Mouse (Mus musculus): ENCODE data around the gene Rab5b.
A peak's percentile ranks its signal among the peaks of the same experiment; 100 is the strongest.
"Not testable (repeated sequence)": the region's sequence is repeated elsewhere in the genome, so short reads cannot be mapped to it uniquely, and the experiment has no call there.

The Rab5b gene

DNA sequence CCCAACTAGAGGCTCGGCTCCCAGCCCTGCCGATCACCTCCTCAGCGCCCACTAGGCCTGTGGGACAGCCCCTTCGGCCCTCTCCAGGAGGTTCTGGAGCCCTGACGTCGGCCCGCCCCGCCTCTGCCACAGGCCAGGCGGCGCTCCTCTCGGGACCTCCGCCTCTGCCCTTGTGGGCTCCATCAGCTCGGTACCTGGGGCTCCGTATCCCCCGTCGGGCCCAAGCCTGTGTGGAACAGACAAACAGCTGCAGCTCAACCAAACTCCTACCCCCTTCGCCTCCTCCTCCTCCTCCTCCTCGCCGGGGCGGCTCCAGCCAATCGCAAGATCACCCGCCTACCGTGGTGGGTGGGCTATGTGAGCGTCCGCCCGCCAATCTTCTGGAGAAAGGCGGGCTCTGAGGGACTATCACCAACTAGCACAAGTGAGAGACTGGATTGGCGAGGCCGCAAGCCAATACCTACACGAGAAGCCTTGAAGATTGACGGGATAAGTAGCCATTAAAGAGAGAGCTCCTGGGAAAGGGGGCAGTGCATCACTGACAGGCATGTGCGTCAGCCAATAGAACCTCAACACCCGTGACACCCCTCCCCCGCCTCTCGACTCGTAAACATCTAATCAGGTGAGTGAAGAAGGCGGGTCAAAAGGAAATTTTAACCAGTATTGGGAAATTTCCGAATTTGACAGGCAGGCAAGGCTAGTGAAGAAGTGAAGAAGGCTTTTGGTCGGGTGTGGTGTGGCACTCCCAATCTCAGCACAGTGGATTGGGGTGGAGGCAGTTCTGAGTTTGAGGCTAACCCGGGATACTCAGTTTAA is at the start of gene Rab5b:
Gene Rab5b (minus strand): TSS at position 273 of the 816 bp plus-strand sequence.
- DNase-seq (ENCODE audit: low spot score in 2 of 2), result peak; percentile 96 to 98

DNA sequence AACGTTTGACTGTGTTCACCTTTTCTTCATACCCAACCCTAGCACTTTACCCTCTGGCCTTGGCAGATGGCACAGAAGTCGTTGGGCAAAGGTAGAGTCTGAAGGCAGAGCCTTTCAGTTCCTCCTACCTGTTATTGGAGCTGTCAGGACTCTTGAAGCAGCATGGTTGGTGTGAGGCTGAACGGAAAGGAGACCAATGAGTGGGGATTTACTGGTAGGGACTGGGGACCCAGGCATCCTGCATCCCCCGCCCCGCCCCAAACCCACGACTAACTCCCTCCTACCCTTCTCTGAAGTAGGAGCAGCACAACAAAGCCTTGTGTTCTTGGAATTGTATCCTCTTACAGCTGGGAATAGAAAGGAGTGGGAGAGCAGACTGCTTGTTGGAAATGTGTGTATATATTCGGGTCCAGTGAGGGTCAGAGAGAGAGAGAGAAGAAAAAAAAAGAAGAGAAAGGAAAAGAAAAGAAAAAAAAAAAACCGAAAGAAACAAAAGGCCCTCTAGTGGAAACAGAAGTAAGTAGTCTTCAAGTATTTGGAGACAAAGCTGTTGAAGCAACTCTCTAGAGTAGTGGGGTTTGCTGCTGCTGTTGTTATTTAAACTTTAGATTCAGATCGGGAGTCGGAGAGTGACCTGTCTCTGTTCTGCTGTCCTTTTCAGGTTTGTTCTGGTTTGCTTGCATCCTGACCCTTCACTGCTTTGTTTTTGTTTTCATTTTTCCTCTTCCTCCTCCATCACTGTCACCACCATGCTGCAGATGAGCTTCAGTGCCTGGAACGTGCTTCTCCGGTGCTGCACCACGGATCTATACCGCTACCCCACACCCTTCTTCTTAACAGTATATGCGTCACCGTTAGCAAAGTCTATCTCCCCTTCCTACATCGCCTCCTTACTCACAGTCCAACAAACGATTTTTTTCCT is 48.9 kb upstream of the Rab5b start, which contains the start of gene Dgka:
Gene Dgka (minus strand): TSS at position 176 of the 922 bp plus-strand sequence.
- DNase-seq (ENCODE audit: low spot score in 2 of 2), result no peak

DNA sequence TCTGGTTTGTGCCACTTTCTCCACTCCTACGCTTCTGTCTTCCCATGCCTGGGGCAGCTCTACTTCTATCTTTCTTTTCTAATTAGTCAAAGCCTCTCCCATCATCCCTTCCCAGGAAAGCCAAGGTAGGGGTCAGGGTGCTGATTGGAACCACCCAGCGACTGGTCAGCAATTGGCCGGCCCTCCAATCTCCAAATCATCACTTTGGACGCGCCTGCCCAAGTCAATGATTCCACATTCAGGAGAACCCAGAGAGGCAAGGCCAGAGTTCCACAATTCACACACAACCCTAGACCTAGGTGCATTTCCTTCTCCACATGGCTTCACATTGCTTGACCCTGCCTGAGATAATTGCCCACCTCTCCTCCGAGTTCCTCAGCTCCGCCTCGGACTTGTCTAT is 48.1 kb upstream of the Rab5b start:
- no peak for DNase-seq (ENCODE audit: low spot score in 2 of 2)

DNA sequence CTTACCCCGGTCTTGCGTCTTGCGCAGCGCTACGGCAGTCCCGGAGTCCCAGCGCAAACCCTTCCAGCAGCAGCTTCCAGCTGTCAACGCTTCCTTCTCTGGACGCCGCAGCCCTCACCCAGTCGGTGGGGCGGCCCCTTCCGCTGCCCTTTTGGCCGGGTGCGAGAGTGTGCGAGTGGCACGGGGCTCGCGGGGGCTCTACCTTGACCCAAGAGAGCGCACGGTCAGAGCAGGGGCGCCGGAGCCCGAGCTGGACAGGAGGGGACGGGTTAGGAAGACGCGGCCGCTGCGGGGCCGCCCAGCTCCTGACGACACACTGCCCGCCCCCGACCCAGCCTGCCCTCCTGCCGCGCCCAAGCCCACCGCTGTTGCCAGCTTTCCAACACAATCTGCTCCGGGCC is 47.7 kb upstream of the Rab5b start:
- peak; percentile 55 to 61 for DNase-seq (ENCODE audit: low spot score in 2 of 2)

DNA sequence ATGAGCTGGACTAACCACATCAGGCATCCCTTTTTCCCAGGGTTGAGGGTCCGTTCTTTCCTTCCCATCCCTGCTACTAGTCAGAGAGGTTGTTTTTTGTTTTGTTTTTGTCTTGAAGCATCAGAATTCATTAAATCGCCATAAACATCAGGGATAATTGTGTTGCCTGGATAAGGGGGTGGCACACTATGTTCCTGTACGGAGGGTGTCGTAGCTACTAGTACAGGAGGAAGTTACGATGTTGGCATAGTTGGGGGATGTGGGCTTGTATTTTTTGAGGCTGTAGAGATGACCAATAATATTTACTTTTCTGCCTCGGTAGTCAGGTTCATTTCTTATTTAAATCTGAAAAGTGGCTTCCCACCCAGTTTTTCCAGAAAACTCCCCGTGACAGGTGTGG is 47.2 kb upstream of the Rab5b start:
- no peak for DNase-seq (ENCODE audit: low spot score in 2 of 2)

DNA sequence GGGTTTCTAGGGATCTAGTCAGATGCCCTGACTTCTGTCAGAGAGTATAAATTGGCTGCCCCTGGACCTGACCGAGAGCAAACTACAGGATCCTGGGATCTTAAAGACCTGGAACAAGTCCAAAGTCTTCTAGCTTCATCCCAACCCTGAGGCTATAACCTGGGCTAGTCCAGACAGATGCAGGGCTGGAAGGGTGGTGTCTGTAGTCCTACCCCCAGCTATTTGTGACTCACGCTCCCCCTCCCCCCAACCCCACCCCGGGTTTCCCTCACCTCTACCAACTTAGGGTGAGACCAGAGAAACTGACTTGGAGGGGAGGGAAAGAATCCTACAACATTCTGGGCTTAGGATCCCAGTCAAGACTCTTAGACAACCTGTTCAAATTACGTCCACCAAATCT is 46.6 kb upstream of the Rab5b start:
- DNase-seq (ENCODE audit: low spot score in 2 of 2), result no peak

DNA sequence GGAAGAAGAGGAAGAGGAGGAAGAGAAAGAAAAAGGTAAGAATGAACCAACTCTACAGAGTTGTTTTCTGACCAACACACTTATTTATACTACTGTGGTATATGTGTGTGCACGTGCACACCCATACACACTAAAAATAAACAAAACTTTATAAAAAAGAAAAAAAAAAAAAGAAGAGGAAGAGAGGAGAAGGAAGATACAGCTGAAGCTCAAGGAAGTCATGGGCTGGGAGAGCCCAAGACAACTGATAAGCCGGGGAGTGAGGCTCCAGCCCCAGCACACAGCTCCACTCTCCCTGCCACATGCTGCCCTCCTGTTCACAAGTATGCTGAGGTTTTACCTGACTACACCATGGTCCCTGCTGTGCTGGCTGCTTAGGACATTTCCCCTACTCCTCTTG is 44.2 kb upstream of the Rab5b start:
- DNase-seq (ENCODE audit: low spot score in 2 of 2), result no peak

DNA sequence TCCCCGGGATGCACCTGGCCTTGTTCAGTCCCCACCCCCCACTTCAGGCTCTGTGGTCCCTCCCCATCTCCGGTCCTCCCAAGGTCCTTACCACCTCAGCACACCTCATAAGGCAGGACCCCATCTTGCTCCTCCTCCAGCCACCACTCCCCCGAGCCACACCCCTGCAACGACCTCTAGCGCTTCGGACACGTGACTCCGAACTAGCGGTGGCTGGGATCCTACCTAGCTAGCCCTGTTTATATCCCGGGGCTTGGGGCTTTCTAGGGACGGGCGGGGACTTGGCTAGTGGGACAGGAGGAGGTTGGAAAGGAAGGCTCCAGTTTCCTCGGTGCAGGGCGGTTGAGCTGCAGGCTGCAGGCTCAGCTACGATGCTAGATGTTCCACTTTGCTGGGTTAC is 41.4 kb upstream of the Rab5b start:
- DNase-seq (ENCODE audit: low spot score in 2 of 2), result no peak

DNA sequence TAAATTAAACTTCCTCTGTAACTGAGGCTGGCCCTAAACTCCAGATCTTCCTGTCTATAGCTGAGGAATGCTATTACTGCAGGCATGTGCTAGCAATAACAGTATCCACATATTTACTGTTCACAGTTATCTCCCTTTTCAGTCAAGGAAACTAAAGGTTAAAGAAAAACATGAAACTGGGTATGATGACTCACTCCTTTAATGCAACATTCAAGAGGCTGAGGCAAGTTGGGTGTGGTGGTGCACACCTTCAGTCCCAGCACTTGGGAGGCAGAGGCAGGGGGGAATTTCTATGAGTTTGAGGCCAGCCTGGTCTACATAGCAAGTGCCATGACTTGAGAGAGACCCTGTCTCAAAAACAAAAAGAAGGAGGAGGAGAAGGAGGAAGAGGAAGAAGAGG is 35.9 kb upstream of the Rab5b start:
- no peak for DNase-seq (ENCODE audit: low spot score in 2 of 2)

DNA sequence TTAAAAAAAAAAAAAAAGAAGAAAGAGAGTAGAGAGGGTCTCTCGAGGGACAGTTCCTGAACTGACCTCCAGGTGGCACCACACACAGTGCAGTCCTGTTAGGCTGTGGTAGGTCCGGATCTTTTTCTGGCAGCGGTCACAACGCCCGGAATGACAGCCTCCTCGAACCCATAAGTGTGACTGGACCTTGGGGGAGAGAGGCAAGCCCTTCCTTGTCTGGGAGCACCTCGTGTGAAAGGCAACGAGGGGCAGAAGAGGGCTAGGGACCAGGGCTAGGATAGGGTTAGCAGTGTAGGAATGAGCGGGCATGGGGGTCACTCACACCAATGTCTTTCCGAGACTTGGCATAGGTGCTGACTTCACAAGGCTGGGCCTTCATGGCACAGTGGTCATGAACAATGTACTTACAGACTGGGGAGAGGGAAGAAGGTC is 35.0 kb upstream of the Rab5b start:
- peak; percentile 53 to 82 for DNase-seq (ENCODE audit: low spot score in 2 of 2)

DNA sequence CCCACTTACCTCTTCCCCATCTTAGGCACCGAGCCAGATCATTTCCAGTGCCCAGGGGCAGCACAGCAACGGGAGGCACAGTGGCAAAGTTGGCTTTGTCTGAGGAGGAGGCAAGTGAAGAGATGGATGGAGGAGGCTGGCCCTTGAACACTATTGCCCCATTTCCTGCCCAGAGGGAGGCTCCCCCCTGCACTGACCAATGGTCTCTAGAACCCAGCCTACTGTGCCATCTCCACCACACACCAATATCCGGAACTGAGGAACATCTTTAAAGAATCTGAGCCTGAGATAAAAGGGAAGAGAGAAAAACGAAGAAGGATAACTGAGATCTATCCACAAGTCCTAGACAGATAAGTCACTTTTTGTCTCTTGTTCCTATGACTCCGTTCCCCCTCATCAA is 32.0 kb upstream of the Rab5b start:
- DNase-seq (ENCODE audit: low spot score in 2 of 2), result no peak

DNA sequence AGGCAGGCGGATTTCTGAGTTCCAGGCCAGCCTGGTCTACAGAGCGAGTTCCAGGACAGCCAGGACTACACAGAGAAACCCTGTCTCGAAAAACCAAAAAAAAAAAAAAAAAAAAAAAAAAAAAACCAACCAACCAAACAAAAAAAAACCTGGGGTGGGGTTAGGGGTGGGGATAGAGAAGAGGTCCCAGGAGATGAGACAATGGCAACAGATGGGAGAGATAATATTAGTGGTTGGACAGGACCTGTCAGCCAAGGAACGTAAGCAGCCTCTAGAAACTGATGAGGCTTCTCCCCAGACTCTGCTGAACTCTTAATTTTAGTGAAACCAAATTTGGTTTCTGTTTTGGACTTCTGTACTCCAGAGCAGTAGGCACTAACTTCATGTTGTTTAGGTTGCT is 29.4 kb upstream of the Rab5b start:
- DNase-seq (ENCODE audit: low spot score in 2 of 2), result not testable (repeated sequence)

DNA sequence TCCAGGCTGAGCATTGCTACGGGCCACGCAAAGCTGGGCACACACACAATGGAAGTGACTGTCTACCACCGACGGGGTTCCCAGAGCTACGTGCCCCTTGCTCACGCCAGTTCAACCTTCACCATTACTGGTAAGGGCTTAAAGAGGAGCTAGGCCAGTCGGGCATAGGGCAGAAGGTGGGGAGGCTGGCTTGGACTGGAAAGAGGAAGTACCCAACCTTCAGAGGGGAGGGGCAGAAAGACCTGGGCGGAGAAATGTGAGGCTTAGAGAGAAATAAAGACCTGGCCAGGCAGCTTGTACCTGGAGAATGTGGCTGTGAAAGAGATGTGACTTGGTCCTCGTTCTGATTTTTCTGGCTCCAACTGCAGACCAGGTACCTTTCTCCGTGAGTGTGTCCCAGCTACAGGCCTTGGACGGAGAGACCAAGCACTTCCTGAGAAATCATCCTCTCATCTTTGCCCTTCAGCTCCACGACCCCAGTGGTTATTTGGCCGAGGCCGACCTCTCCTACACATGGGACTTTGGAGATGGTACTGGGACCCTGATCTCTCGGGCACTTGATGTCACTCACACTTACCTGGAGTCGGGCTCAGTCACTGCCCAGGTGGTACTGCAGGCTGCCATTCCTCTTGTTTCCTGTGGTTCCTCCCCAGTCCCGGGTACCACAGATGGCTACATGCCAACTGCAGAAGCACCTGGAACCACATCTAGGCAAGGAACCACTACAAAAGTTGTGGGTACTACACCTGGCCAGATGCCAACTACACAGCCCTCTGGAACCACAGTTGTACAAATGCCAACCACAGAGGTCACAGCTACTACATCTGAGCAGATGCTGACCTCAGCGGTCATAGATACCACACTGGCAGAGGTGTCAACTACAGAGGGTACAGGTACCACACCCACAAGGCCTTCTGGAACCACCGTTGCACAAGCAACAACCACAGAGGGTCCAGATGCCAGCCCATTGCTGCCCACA is 19.8 kb upstream of the Rab5b start:
- no peak for DNase-seq (ENCODE audit: low spot score in 2 of 2)

DNA sequence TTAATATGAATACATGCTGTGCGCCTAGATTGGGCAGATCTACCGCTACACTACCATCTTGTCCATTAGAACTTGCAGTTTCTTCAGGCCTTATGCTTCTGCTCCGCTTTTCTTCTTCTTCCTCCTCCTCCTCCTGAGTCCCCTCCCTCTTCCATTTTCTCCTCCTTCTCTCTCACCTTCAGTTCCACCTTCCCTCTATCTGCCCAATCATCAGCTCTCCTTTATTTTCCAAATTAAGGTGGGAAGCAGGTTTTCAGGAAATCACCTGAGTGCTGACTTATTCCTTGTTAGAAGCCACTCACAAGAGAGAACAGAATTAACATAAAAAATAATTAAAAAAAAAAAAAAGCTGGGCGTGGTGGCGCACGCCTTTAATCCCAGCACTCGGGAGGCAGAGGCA is 15.3 kb upstream of the Rab5b start:
- not testable (repeated sequence) for DNase-seq (ENCODE audit: low spot score in 2 of 2)

DNA sequence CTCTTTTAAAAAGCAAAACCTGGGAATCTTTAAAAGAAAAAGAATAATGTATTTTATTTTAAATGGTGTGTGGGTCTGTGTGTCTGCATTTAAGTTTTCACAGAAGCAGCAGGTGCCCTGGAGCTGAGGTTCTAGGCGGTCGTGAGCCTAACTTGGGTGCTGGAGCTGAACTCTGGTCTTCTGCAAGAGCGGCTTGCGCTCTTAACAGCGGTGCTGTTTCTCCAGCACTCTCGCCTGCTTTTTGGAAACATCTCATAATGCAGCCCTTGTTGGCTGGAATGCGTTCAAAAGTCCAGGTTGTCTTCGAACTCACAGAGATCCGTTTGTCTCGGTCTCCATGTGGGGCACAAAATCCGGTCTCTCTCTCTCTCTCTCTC is 9.2 kb upstream of the Rab5b start:
- no peak for DNase-seq (ENCODE audit: low spot score in 2 of 2)

DNA sequence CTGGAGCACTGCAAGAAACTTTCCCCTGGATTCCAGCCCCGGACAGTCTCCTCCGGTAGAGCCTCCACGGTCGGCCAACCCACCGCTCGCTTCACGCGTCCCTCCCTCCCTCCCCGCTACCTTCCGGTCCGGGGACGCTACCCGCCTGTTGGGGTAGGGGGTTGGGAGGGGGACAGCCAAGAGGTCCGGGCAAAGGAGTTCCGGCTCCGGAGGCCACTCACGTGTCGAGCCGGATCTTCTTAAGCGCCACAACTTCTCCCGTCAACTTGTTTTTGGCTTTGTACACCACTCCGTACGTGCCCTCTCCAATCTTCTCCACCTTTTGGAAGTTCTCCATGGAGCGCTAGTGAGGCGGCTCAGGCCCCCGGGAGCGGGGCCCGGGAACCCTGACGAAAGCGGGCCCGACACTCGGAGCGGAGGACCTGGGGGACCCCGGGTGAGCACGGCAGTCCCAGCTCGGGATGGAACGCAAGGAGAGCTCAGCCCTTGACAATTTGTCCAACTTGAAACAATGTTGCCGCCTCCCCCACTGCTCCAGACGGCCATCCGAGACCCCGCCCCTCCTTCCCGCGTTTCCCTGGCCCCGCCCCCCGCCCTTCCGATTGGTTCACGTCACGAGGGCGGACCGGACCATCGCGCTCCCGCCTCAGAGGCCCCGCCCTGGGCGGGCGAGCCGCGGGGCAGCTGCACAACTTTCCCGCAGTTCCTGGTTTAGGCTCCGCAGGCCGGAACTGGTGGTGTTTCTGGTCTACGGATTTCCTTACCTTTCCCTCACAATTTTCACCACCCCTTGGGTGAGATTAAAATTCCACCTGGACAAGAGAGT is 8.6 kb upstream of the Rab5b start, which contains the start of gene Cdk2:
Gene Cdk2 (minus strand): TSS at position 541 of the 826 bp plus-strand sequence.
- DNase-seq (ENCODE audit: low spot score in 2 of 2), result peak; percentile 92 to 94

DNA sequence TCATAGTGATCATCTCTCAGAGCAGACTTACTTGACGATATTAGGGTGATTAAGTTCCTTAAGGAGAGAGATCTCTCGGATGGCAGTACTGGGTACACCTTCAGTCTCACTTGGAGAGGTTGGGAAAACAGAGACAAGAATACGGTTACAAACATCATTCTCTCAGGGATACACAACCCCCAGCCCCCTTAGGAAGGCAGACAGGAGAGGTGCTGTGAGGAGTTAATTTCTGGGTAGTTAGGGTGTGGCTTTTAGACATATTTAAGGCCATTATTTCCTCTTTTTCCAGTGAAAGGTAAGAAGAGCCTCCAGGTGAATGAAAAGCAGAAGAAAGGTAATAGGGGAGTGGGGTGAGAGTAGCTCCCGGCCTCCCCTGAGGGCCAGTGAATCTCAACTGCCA is 7.8 kb upstream of the Rab5b start, which contains the start of gene Pmel:
Gene Pmel (plus strand): TSS at position 301 of the 400 bp plus-strand sequence.
- no peak for DNase-seq (ENCODE audit: low spot score in 2 of 2)

DNA sequence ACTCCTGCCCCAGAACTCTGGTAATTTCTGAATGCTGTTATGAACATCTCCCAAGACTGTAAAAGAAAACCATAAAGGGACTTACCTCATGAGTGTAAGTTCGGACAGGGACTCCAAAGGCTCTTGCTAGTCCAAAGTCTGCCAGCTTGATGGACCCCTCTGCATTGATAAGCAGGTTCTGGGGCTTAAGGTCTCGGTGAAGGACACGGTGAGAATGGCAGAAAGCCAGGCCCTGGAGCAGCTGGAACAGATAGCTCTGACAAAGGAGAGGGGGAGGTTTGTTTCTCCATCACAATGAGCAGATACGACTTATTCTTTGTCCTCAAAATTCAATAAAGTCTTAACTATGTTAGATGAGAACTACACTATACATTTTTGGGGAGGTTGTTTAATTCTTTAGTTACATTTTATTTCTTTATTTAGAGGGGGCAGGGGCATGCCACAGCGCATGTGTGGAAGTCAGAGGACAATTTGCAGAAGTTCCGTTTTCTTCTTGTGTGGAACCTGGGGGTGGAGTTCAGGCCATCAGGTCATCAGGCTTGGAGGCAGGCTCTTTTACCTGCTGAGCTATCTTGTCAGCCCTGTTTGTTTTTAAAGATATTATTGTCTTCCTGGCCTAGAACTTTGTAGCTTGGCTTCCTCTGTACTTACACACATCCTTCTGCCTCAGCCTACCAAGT is 6.4 kb upstream of the Rab5b start:
- DNase-seq (ENCODE audit: low spot score in 2 of 2), result no peak

DNA sequence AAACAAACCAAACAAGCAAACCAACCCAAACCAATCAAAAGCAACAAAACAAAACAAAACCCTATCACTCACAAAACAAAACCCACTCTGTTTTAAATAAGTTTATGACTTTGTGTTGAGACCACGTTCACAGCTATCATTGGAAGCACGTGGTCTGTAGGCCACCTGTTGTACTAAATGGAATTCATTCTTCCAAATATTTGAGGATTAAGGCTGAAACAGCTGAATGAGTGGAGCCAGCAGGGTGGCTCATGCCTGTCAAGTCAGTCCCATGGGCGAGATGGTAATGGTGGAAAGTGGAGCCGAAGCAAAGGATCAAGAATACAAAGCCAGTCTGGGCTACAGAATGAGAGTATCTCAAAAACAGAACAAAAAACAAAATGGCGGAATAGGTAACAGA is 4.6 kb upstream of the Rab5b start:
- DNase-seq (ENCODE audit: low spot score in 2 of 2), result no peak

DNA sequence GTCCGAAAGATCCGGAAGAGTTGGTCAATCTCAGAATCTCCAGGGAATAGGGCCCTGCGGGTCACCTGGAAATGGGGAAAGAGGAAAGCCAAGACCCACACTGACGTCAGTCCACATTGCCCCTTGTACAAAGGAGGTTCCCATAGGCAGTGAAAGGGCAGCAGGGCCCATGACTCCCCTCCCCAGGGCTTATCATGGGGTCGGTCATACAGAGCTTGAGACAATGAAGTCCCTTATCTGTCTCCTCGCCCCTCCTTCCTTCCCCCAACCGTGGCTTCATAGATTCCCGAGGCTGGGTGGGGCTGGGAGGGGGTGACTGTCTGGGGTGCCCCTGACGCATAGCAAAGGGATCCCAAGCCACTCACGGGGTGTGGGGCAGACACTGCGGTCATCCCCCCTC is 3.5 kb upstream of the Rab5b start:
- no peak for DNase-seq (ENCODE audit: low spot score in 2 of 2)
